Mouse (Mus musculus) limb, embryonic 13.5 days (tissue): ENCODE results near the gene Hist2h3b. TPM values are rescaled to one million over a fixed set of nuclear protein-coding genes. Genes with fewer than 3 reads are reported as not detected.
"Not testable (repeated sequence)": the region's sequence is repeated elsewhere in the genome, so short reads cannot be mapped to it uniquely, and the experiment has no call there.

Experiments used
- ATAC-seq: fragments of 200-750 bp; cut with Nextera tagmentation; 2 replicates; pipeline ENCODE4 v1.8.0; 2017; ENCODE audit warnings: low read depth, moderate number of reproducible peaks, moderate TSS enrichment; ENCODE audit not compliant: low FRiP score
- H3K27ac ChIP-seq: fragments of 300-500 bp; sonication (generic); 2 replicates; pipeline ENCODE4 v1.5.1; 2015; ENCODE audit warnings: inconsistent platforms, mild to moderate bottlenecking, moderate library complexity
- H3K27me3 ChIP-seq: fragments of 300-500 bp; sonication (generic); 2 replicates; pipeline ENCODE4 v1.6.1; 2015; ENCODE audit warnings: mild to moderate bottlenecking, inconsistent platforms
- H3K36me3 ChIP-seq: fragments of 300-500 bp; sonication (generic); 2 replicates; pipeline ENCODE4 v1.6.1; 2015; ENCODE audit warnings: inconsistent platforms, mild to moderate bottlenecking, moderate library complexity
- H3K4me1 ChIP-seq: fragments of 300-500 bp; sonication (generic); 2 replicates; pipeline ENCODE4 v1.6.1; 2015; ENCODE audit warnings: inconsistent platforms
- H3K4me2 ChIP-seq: fragments of 300-500 bp; sonication (generic); replicated peaks from 2 replicates; pipeline ENCODE4 v1.6.1; 2015; ENCODE audit warnings: inconsistent platforms, mild to moderate bottlenecking, moderate library complexity
- H3K4me3 ChIP-seq: fragments of 300-500 bp; sonication (generic); 2 replicates; pipeline ENCODE4 v1.5.1; 2015; ENCODE audit warnings: moderate library complexity, mild to moderate bottlenecking, inconsistent platforms
- H3K9ac ChIP-seq: fragments of 300-500 bp; sonication (generic); 2 replicates; pipeline ENCODE4 v1.6.1; 2015; ENCODE audit warnings: mild to moderate bottlenecking, inconsistent platforms
- H3K9me3 ChIP-seq: fragments of 300-500 bp; sonication (generic); 2 replicates; pipeline ENCODE4 v1.6.1; 2016; ENCODE audit warnings: inconsistent platforms
- WGBS: fragments of 180-500 bp; shearing (Covaris S2); methylation state at CpG from one replicate; pipeline ENCODE4 v1.1.7; 2015; 5-methylcytosine and 5-hydroxymethylcytosine counted together
- polyA plus RNA-seq: library from polyadenylated mRNA; unstranded; fragments of >200 nt; fragmentation: Nextera tagmentation; extraction: Ambion mirVana; gene quantifications from 2 replicates; pipeline ENCODE4 v1.2.1, GENCODE M21; 2015

Hist2h3b gene
- polyA plus RNA-seq, 1 experiment from 2014 or later: 91.9 TPM

GRCm38 (mm10) chr3:96230404-96230803 lies 38.0 kb upstream of the Hist2h3b start:
- WGBS: 79% methylated on average over 2 of the region's 2 CpGs
- Histone ChIP-seq H3K9me3 (no peaks in the 10 kb centered on the region), H3K4me3 (no peak overlapping the region), H3K4me1 (peaks cover 9% of the 10 kb centered on the region; the same call in 1 of the 2 replicates), H3K27me3 (no peaks in the 10 kb centered on the region), H3K4me2 (no peak overlapping the region), H3K36me3 (no peaks in the 10 kb centered on the region), H3K27ac (no peak overlapping the region), H3K9ac (no peak overlapping the region)
- no peak for ATAC-seq

- H3K4me3 ChIP-seq: no peak overlapping the region
- no peak overlapping the region for H3K27ac ChIP-seq
- 69% methylated on average over 4 of the region's 4 CpGs for WGBS
- no peak overlapping the region for H3K4me2 ChIP-seq
- no peaks in the 10 kb centered on the region for H3K9me3 ChIP-seq
- ATAC-seq: no peak
- H3K36me3 ChIP-seq: no peaks in the 10 kb centered on the region
- H3K4me1 ChIP-seq: peaks cover 8% of the 10 kb centered on the region; the same call in 1 of the 2 replicates
- H3K27me3 ChIP-seq: no peaks in the 10 kb centered on the region
- H3K9ac ChIP-seq: no peak overlapping the region
Observed at GRCm38 (mm10) chr3:96230910-96231757, 37.3 kb upstream of the Hist2h3b start.

- Histone ChIP-seq H3K27ac (no peak overlapping the region), H3K9me3 (no peaks in the 10 kb centered on the region), H3K4me2 (no peak overlapping the region), H3K27me3 (no peaks in the 10 kb centered on the region), H3K4me1 (peaks cover 7% of the 10 kb centered on the region), H3K4me3 (no peak overlapping the region), H3K9ac (no peak overlapping the region), H3K36me3 (no peaks in the 10 kb centered on the region)
- 53% methylated on average over 2 of the region's 2 CpGs for WGBS
- no peak for ATAC-seq
Observed at GRCm38 (mm10) chr3:96231758-96232120, 36.7 kb upstream of the Hist2h3b start.

GRCm38 (mm10) chr3:96234914-96235313 lies 33.5 kb upstream of the Hist2h3b start:
- no peak overlapping the region for H3K4me3 ChIP-seq
- no peak overlapping the region for H3K27ac ChIP-seq
- H3K4me2 ChIP-seq: no peak overlapping the region
- H3K36me3 ChIP-seq: no peaks in the 10 kb centered on the region
- H3K9ac ChIP-seq: no peak overlapping the region
- H3K27me3 ChIP-seq: no peaks in the 10 kb centered on the region
- no peak for ATAC-seq
- WGBS: 76% methylated on average over 2 of the region's 2 CpGs
- no peaks in the 10 kb centered on the region for H3K9me3 ChIP-seq
- H3K4me1 ChIP-seq: peaks cover 19% of the 10 kb centered on the region

- Histone ChIP-seq H3K4me1 (peaks cover 21% of the 10 kb centered on the region), H3K27me3 (no peaks in the 10 kb centered on the region), H3K4me3 (no peak overlapping the region), H3K4me2 (no peak overlapping the region), H3K9me3 (no peaks in the 10 kb centered on the region), H3K36me3 (no peaks in the 10 kb centered on the region), H3K9ac (no peak overlapping the region), H3K27ac (no peak overlapping the region)
- WGBS: 55% methylated on average over 3 of the region's 3 CpGs
- no peak for ATAC-seq
Observed at GRCm38 (mm10) chr3:96235836-96236235, 32.6 kb upstream of the Hist2h3b start.

- H3K4me3 ChIP-seq: peak overlapping the region; percentile 49
- H3K9ac ChIP-seq: peak overlapping the region; percentile 75
- no peaks in the 10 kb centered on the region for H3K36me3 ChIP-seq
- ATAC-seq: no peak
- peak overlapping the region; percentile 79; the same call in 1 of the 2 replicates for H3K27ac ChIP-seq
- 78% methylated on average over 4 of the region's 4 CpGs for WGBS
- H3K4me2 ChIP-seq: peak overlapping the region; percentile 67
- no peaks in the 10 kb centered on the region for H3K27me3 ChIP-seq
- H3K9me3 ChIP-seq: no peaks in the 10 kb centered on the region
- peaks cover 24% of the 10 kb centered on the region for H3K4me1 ChIP-seq
Observed at GRCm38 (mm10) chr3:96236834-96237334, 31.6 kb upstream of the Hist2h3b start.

DNA sequence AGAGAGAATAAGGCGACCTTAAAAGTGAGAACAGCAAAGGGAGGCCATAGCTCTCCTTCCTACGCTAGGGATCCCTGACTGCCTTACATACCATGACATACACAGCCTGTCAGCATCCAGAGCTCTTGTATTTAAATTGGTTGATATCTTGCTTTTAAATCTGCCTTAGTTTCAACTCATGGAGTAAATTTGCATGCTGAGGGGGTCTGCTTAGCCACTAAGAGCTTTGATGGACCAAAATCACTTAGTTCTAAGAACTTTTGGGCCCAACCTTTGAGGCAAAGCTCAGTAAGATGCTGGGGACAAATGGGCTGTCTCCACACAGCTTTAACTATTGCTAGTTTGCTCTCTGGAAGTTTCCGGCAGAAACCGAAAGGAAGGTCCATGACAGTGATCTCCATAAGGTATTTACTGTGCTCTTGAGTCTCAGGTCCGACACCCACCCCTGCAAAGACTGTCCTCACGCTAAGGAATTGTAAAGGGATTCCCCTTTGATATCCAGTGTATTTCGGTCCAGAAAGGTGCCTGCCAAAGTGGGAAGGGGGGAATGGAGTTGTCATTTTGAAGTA lies 31.0 kb upstream of the Hist2h3b start:
- peak overlapping the region; percentile 49 for H3K4me3 ChIP-seq
- H3K36me3 ChIP-seq: no peaks in the 10 kb centered on the region
- H3K27me3 ChIP-seq: no peaks in the 10 kb centered on the region
- WGBS: 21% methylated on average over 7 of the region's 7 CpGs
- peak overlapping the region; percentile 67 for H3K4me2 ChIP-seq
- H3K4me1 ChIP-seq: peaks cover 24% of the 10 kb centered on the region
- no peaks in the 10 kb centered on the region for H3K9me3 ChIP-seq
- H3K27ac ChIP-seq: peak overlapping the region; percentile 79
- ATAC-seq: no peak
- H3K9ac ChIP-seq: peak overlapping the region; percentile 75

DNA sequence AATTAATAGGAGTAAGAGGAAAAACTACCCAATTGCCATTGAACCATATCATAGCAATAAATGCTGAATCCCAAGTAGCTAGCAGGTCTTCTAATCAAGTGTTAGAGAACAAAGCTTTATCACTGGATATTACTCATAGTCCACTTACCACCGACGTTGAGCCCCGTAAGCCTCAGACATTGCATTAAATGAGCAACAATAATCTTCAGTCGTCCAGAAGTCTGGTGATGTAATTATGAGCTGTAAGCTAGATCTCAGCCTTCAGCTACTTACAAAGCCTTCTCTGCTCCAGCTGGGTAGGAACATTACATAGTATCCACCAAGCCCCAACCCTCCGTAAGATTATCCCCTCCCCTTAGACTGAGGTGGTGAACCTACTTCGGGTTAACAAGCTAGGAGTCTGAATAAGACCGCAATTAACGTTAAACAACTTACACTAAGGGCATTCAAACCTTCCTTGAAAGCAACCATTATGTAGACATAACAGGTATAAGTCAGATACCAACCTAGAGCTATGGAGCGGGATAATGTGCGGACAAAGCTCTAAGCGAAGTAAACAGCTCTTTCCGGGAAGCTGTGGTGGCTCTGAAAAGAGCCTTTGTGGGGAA lies 30.4 kb upstream of the Hist2h3b start:
- WGBS: under 1% methylated on average over 12 of the region's 12 CpGs

DNA sequence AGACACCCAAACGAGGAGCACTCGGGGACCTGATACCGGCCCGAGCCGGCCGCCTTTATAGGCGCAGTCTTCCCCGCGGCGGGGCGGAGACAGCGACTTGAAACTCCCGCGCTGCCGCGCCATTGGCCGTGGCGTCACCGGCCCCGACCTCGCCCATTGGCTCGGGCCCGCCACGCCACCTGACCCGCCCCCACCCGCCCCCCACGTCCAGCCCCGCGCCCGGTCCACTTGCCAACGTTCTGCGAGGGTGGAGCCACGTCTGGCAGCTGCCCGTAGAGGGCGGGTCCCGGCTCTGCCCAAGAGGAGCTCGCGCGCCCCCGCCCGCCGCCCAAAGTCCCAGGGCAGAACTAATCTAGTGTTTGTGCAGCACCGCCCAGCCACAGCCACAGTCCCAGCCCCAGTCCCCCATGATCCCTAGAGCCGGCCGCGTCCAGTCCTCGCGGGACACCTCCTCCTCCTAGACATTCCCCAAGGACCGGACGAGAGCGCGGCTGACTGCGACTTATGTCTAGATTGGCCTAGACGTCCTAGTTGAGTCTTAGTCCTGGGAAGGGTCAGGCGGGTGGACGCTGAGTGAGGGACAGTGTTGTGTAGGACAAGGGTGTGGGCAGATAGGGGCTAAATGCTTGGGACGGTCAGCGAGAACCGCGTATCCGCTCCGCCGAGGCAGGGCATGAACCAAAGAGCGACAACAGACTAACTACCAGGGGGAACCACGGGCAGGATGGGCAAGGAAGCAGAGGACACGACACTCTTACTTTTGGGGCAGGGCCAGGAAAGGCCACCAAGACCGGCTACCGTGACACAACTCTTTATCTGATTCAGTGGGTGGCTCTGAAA lies 29.3 kb upstream of the Hist2h3b start, which contains the start of gene Hist2h3c2:
Hist2h3c2 (minus strand) TSS at position 174 of the 840 bp plus-strand sequence.
- WGBS: under 1% methylated on average over 17 of the region's 68 CpGs
- Histone ChIP-seq H3K4me3 (peak within 1 kb of the TSS; percentile 49), H3K4me2 (peak within 1 kb of the TSS; percentile 67)

More for the DNA sequence above, 30.4 kb upstream of the Hist2h3b start:
- H3K9ac ChIP-seq: peak overlapping the region; percentile 75
- H3K4me1 ChIP-seq: peaks cover 24% of the 10 kb centered on the region
- H3K27ac ChIP-seq: peak overlapping the region; percentile 81
- H3K36me3 ChIP-seq: no peaks in the 10 kb centered on the region
- peak overlapping the region; percentile 49 for H3K4me3 ChIP-seq
- H3K27me3 ChIP-seq: no peaks in the 10 kb centered on the region
- no peak for ATAC-seq
- H3K9me3 ChIP-seq: no peaks in the 10 kb centered on the region
- peak overlapping the region; percentile 67 for H3K4me2 ChIP-seq

GRCm38 (mm10) chr3:96239949-96240798 lies 28.3 kb upstream of the Hist2h3b start, which contains the start of gene Hist2h2aa2:
TSS of gene Hist2h2aa2 (minus strand) at chr3:96240276.
- Histone ChIP-seq H3K9ac (peak within 1 kb of the TSS; percentile 61), H3K4me3 (peak within 1 kb of the TSS; percentile 39), H3K27ac (peak within 1 kb of the TSS; percentile 85), H3K4me2 (peak within 1 kb of the TSS; percentile 52), H3K4me1 (peaks cover 36% of the 10 kb centered on the region)
- 3% methylated on average over 42 of the region's 85 CpGs for WGBS
- peak; percentile 87 for ATAC-seq
- not testable (repeated sequence) for H3K9me3 ChIP-seq, H3K36me3 ChIP-seq, H3K27me3 ChIP-seq

More for the DNA sequence above, 29.3 kb upstream of the Hist2h3b start, which contains the start of gene Hist2h3c2:
- peak; percentile 89 for ATAC-seq
- H3K27me3 ChIP-seq, H3K9me3 ChIP-seq, H3K36me3 ChIP-seq: not testable (repeated sequence)
- peak within 1 kb of the TSS; percentile 81 for H3K27ac ChIP-seq
- peaks cover 30% of the 10 kb centered on the region for H3K4me1 ChIP-seq
- peak within 1 kb of the TSS; percentile 75 for H3K9ac ChIP-seq

DNA sequence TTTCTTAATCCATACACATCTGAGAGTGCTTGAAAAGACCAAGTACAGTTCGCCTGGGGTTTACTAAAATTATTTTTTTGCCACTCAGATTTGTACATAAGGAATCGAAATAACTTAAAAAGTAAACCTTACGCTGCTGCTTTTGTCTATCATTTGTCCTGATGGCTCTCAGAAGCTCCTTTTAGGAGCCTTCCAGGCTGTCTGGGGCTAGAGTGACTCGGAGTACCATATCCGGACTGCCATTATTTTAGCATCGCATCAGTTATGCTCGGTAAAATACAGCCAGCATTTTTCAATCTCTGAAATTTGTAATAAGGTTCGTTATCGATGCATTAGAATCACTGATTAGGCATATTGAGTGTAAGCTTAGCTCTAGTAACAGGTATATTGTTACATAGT lies 27.7 kb upstream of the Hist2h3b start:
- 82% methylated on average over 9 of the region's 9 CpGs for WGBS

More for the DNA sequence above, 27.7 kb upstream of the Hist2h3b start:
- Histone ChIP-seq H3K27me3 (no peaks in the 10 kb centered on the region), H3K9me3 (no peaks in the 10 kb centered on the region), H3K4me3 (peak overlapping the region; percentile 28), H3K4me2 (peak overlapping the region; percentile 52), H3K36me3 (no peaks in the 10 kb centered on the region), H3K9ac (peak overlapping the region; percentile 61), H3K4me1 (peaks cover 36% of the 10 kb centered on the region), H3K27ac (peak overlapping the region; percentile 85)
- no peak for ATAC-seq
